Mouse (Mus musculus) neural tube, embryonic 14.5 days (tissue): ENCODE measurements around the gene Slc38a1. TPM values are rescaled to one million over a fixed set of nuclear protein-coding genes. Genes with fewer than 3 reads are reported as not detected.

Experiments
- ATAC-seq: fragments of 200-750 bp; cut with Nextera tagmentation; 2 replicates; pipeline ENCODE4 v1.8.0; 2017; ENCODE audit warnings: low read depth, mild to moderate bottlenecking, moderate TSS enrichment, moderate library complexity
- H3K27ac ChIP-seq: fragments of 300-500 bp; sonication (generic); 2 replicates; pipeline ENCODE4 v1.5.1; 2014; ENCODE audit warnings: low read depth, mild to moderate bottlenecking, control low read depth, low read length, moderate library complexity, mixed read lengths
- H3K27me3 ChIP-seq: fragments of 300-500 bp; sonication (generic); 2 replicates; pipeline ENCODE4 v1.6.1; 2014; ENCODE audit warnings: low read length; ENCODE audit not compliant: control insufficient read depth, insufficient read depth
- H3K36me3 ChIP-seq: fragments of 300-500 bp; sonication (generic); 2 replicates; pipeline ENCODE4 v1.6.1; 2014; ENCODE audit warnings: low read length, mixed read lengths; ENCODE audit not compliant: control insufficient read depth, insufficient read depth
- H3K4me1 ChIP-seq: fragments of 300-500 bp; sonication (generic); 2 replicates; pipeline ENCODE4 v1.6.1; 2014; ENCODE audit warnings: low read length; ENCODE audit not compliant: control insufficient read depth, insufficient read depth
- H3K4me2 ChIP-seq: fragments of 300-500 bp; sonication (generic); 2 replicates; pipeline ENCODE4 v1.6.1; 2014; ENCODE audit warnings: mild to moderate bottlenecking, low read depth, low read length, control low read depth
- H3K4me3 ChIP-seq: fragments of 300-500 bp; sonication (generic); 2 replicates; pipeline ENCODE4 v1.5.1; 2014; ENCODE audit warnings: low read depth, low read length, control low read depth, mixed read lengths
- H3K9ac ChIP-seq: fragments of 300-500 bp; sonication (generic); replicated peaks from 2 replicates; pipeline ENCODE4 v1.6.1; 2014; ENCODE audit warnings: low read depth, mild to moderate bottlenecking, control low read depth, low read length, mixed read lengths
- H3K9me3 ChIP-seq: fragments of 300-500 bp; sonication (generic); 2 replicates; pipeline ENCODE4 v1.6.1; 2016; ENCODE audit warnings: low read length; ENCODE audit not compliant: control insufficient read depth
- WGBS: fragments of 180-500 bp; shearing (Covaris S2); extraction: QIAGEN DNeasy Blood & Tissue Kit; methylation state at CpG from one replicate; pipeline ENCODE4 v1.1.7; 2014; 5-methylcytosine and 5-hydroxymethylcytosine counted together
- polyA plus RNA-seq: library from polyadenylated mRNA; unstranded; fragments of >200 nt; fragmentation: Nextera tagmentation; extraction: Ambion mirVana; gene quantifications from 2 replicates; pipeline ENCODE4 v1.2.1, GENCODE M21; 2014

Slc38a1 gene
- polyA plus RNA-seq, 1 experiment from 2014 or later = 173 TPM

DNA sequence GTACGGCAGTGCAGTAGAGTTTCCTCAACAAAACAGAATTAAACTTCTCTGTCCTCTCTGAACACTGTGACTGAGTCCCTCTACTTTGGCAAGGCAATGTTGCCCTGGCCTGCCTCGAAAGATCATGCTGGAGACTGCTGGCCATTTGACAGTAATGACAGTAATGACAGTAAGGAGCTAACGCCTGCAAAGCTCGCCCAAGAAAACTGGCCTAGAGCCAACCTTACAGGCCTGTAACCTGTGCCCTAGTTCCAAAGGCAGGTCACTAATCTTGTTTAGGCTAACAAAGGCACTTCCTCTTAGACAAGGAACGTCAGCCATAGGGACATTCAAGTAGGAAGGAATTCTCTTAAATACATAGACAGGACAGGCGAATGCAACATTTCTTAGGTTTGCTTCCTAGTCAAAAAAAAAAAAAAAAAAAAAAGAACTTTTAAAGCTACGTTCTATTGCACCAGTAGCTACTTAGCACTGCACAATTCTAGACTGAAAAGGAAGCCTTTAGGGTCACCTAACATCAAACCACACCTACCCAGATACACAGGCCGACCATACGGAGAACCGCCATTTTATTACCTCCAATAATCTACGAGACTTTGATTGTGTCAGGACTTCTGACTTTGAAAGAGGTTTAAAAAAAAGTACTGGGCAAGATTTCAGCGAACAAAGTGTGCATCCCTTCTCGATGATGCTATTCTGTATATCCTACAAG, 74.3 kb downstream of the Slc38a1 start:
- no peak for ATAC-seq
- H3K4me3 ChIP-seq = no peak overlapping the region
- no peaks in the 10 kb centered on the region for H3K4me1 ChIP-seq
- H3K27ac ChIP-seq = no peak overlapping the region
- H3K27me3 ChIP-seq = no peaks in the 10 kb centered on the region
- no peaks in the 10 kb centered on the region for H3K36me3 ChIP-seq
- H3K9me3 ChIP-seq = no peaks in the 10 kb centered on the region
- H3K4me2 ChIP-seq = no peak overlapping the region
- 75% methylated on average over 13 of the region's 13 CpGs for WGBS
- H3K9ac ChIP-seq = no peak overlapping the region

DNA sequence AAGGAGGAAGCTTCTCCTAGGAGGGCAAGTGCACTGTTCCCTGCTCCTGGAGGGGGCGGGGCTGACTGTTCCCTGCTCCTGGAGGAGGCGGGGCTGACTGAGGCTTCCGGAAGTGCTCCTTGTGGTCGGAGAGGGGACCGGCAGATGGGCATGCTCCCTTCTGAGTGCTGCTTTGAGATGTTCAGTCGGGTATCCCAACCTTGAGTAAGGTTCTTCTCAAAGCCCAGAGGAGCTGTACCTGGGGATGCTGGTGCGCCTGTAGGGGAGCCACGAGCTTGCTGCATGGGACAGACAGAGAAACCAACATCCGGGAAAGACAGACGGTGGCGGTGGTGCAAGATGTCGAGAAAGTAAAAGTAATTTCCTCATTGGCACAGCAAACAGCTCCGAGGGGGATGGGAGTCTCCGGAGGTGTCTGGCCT, 75.9 kb downstream of the Slc38a1 start:
- no peak; the same call in 1 of the 2 replicates for ATAC-seq
- no peaks in the 10 kb centered on the region for H3K4me1 ChIP-seq
- H3K27me3 ChIP-seq = no peaks in the 10 kb centered on the region
- peak overlapping the region; percentile 32 for H3K4me2 ChIP-seq
- peak overlapping the region; percentile 19; the same call in 1 of the 2 replicates for H3K4me3 ChIP-seq
- H3K9me3 ChIP-seq = no peaks in the 10 kb centered on the region
- no peak overlapping the region for H3K27ac ChIP-seq
- H3K36me3 ChIP-seq = no peaks in the 10 kb centered on the region
- no peak overlapping the region for H3K9ac ChIP-seq
- WGBS = 11% methylated on average over 14 of the region's 14 CpGs

DNA sequence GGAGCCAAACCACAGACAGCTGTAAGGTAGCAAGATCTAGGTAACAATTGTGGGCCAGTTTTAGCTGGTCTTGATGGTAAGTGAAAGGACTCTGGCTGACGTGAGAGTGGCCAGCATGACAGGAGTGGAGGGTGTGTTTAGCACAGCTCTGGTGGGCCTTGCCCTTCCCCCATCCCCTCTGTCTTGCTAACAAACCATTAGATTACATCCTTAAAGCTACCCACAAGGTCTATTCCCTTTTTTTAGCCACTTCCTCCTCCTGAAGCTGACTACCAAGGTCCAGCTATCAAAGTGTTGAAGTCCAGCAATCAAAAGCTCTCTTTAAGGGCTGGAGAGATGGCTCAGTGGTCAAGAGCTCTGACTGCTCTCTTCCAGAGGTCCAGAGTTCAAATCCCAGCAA, 78.9 kb downstream of the Slc38a1 start:
- Histone ChIP-seq H3K27ac (no peak overlapping the region), H3K27me3 (no peaks in the 10 kb centered on the region), H3K4me3 (no peak overlapping the region), H3K4me2 (no peak overlapping the region), H3K9me3 (no peaks in the 10 kb centered on the region), H3K4me1 (no peaks in the 10 kb centered on the region), H3K9ac (no peak overlapping the region), H3K36me3 (no peaks in the 10 kb centered on the region)
- 75% methylated on average over 1 of the region's 1 CpGs for WGBS
- no peak for ATAC-seq

GRCm38 (mm10) chr15:96562521-96562920, 80.2 kb downstream of the Slc38a1 start:
- WGBS = 91% methylated on average over 5 of the region's 5 CpGs
- no peaks in the 10 kb centered on the region for H3K9me3 ChIP-seq

DNA sequence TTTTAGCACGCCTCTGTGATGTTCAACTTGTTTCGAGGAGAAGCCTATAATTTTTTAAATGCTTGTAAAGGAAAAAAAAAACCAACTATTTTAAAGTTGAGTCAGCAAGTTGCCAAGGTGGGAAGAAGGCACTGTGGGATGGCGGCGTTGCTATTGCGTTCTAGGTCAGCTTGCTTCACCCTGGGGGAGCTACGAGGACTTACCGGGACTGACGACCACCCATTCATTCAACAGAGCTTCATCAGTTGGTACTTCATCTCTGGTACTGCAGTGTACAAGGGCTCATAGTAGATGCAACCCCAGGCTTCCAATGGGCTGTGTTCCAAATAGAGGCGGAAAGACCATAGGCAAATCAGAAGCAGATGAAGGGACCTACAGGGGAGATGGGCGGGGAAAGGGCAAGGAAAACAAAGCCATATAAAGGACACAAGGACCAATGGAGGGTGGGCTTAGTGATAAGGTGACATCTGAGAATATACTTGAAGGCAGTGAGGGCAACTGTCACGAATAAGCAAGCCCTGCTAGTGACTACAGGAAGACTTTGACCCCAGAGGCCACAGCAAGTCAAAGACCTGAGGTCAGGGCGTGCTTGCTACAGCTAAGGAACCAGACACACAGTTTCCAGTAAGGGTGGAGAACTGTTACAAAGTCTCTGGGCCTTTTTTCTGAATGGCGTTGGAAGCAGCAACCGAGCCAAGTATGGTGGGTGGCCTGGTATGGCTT, 82.0 kb downstream of the Slc38a1 start:
- H3K27ac ChIP-seq = no peak overlapping the region
- no peak overlapping the region for H3K4me3 ChIP-seq
- H3K27me3 ChIP-seq = no peaks in the 10 kb centered on the region
- H3K9ac ChIP-seq = no peak overlapping the region
- H3K4me1 ChIP-seq = no peaks in the 10 kb centered on the region
- H3K4me2 ChIP-seq = no peak overlapping the region
- H3K9me3 ChIP-seq = no peaks in the 10 kb centered on the region
- ATAC-seq = no peak
- WGBS = 94% methylated on average over 14 of the region's 14 CpGs
- H3K36me3 ChIP-seq = no peaks in the 10 kb centered on the region

More at GRCm38 (mm10) chr15:96562521-96562920, 80.2 kb downstream of the Slc38a1 start:
- Histone ChIP-seq H3K36me3 (no peaks in the 10 kb centered on the region), H3K9ac (no peak overlapping the region), H3K27me3 (no peaks in the 10 kb centered on the region), H3K4me2 (no peak overlapping the region), H3K4me3 (no peak overlapping the region), H3K27ac (no peak overlapping the region), H3K4me1 (no peaks in the 10 kb centered on the region)
- no peak for ATAC-seq

GRCm38 (mm10) chr15:96551569-96552380, 90.9 kb downstream of the Slc38a1 start:
- Histone ChIP-seq H3K27ac (no peak overlapping the region), H3K9ac (no peak overlapping the region), H3K9me3 (no peaks in the 10 kb centered on the region), H3K4me3 (no peak overlapping the region), H3K4me2 (no peak overlapping the region), H3K4me1 (0 out of 2 replicates have a peak, but pooled peaks cover 10% of the 10 kb centered on the region), H3K36me3 (no peaks in the 10 kb centered on the region), H3K27me3 (no peaks in the 10 kb centered on the region)
- WGBS = 64% methylated on average over 9 of the region's 9 CpGs
- peak; percentile 65; the same call in 1 of the 2 replicates for ATAC-seq

- H3K27me3 ChIP-seq = no peaks in the 10 kb centered on the region
- H3K4me1 ChIP-seq = 0 out of 2 replicates have a peak, but pooled peaks cover 10% of the 10 kb centered on the region
- H3K4me3 ChIP-seq = no peak overlapping the region
- H3K9me3 ChIP-seq = no peaks in the 10 kb centered on the region
- 88% methylated on average over 8 of the region's 8 CpGs for WGBS
- H3K36me3 ChIP-seq = no peaks in the 10 kb centered on the region
- no peak overlapping the region for H3K9ac ChIP-seq
- no peak overlapping the region for H3K27ac ChIP-seq
- H3K4me2 ChIP-seq = no peak overlapping the region
- no peak for ATAC-seq
Observed at GRCm38 (mm10) chr15:96551107-96551506, 91.6 kb downstream of the Slc38a1 start.

GRCm38 (mm10) chr15:96548363-96548762, 94.3 kb downstream of the Slc38a1 start:
- H3K27ac ChIP-seq = no peak overlapping the region
- no peak overlapping the region for H3K9ac ChIP-seq
- 0 out of 2 replicates have a peak, but pooled peaks cover 10% of the 10 kb centered on the region for H3K4me1 ChIP-seq
- no peak overlapping the region; the same call in 1 of the 2 replicates for H3K4me2 ChIP-seq
- H3K9me3 ChIP-seq = no peaks in the 10 kb centered on the region
- no peaks in the 10 kb centered on the region for H3K27me3 ChIP-seq
- peak; percentile 10; the same call in 1 of the 2 replicates for ATAC-seq
- no peaks in the 10 kb centered on the region for H3K36me3 ChIP-seq
- no peak overlapping the region for H3K4me3 ChIP-seq
- 71% methylated on average over 9 of the region's 9 CpGs for WGBS
